Mouse (Mus musculus) heart, postnatal 10 days (tissue): ENCODE data around the gene Myo1d. TPM values are rescaled to one million over a fixed set of nuclear protein-coding genes. Genes with fewer than 3 reads are reported as not detected.

Experiments
- DNase-seq, 2 experiments: peaks; one replicate each; pipeline ENCODE4 v3.0.0; 2021
- intact Hi-C: fragments of 180-260 bp; cut with DNase I; formaldehyde crosslinking; loops from one replicate; pipeline ENCODE4 v1.15.1; 2025
- total RNA-seq, 2 experiments: library from RNA; stranded (reverse); gene quantifications; 2 replicates each; pipeline ENCODE4 v1.2.3; 2021

Myo1d gene
- total RNA-seq, 2 experiments from 2014 or later = 17.6 to 19.0 TPM

- intact Hi-C loops = no loop called here
- no peak for DNase-seq
Measured at GRCm38 (mm10) chr11:80743823-80744410, 35.9 kb downstream of the Myo1d start.

DNA sequence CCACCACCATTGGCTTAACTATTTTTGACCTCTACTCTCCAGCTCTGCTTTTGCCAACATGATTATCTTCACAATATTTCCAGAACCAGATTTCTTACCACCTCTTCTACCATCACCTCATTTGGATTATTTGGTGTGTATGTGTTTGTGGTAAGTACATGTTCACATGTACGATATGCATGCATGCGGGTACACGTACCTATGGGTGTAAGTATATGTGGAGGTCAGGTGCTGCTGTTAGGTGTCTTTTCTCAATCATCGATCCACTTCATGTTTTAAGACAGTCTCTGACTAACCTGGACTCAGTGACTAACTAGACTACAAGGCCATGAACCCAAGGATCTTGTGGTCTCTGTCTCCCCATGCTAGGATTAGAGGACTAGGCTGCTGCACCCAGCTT is 37.4 kb downstream of the Myo1d start:
- intact Hi-C loops = no loop called here
- DNase-seq = no peak

GRCm38 (mm10) chr11:80734771-80735170 is 45.1 kb downstream of the Myo1d start:
- DNase-seq = no peak
- intact Hi-C loops = no loop called here

DNA sequence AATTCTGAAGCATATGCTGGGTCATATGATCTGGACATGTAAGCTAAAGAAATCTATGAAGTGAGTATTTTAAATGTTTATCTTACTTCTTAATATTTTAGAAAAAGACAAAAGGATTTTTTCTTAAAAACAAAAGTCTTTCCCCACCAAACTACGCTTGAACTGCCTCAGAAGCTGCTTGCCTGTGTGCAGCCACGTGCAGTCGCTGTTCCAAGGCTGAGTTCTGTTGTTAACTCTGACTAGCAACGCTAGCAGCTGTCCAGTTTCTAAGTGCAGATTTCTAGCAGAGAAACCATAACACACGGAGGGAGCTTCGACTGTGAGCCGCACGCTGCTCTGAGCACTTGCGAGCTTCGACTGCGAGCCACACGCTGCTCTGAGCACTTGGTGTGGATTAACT is 55.1 kb downstream of the Myo1d start:
- DNase-seq = no peak
- intact Hi-C loops = no loop called here

- intact Hi-C loops = no loop called here
- DNase-seq = no peak
Measured at GRCm38 (mm10) chr11:80723406-80724047, 56.3 kb downstream of the Myo1d start.

DNA sequence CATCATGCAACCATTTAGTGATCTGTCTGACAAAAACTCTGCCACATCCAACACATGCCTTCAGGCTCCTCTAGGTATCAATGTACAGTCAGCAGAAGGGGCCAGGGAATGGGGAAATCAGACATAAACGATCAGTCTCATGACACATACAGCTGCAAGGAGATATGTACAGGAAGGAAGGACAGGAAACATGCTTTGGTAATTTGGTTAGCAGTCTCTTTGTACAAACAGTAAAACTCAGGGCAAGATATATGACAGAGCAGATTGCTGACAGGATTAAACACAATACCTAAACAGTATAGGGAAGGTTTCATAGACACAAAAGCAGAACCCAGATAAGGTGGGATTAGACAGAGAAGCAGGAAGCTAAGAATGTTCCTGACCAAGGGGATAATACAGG is 60.8 kb downstream of the Myo1d start:
- intact Hi-C loops = loop anchor here (5.0 kb wide), 1 partner anchor 58 kb away; no protein-coding TSS in a partner anchor
- DNase-seq = no peak

DNA sequence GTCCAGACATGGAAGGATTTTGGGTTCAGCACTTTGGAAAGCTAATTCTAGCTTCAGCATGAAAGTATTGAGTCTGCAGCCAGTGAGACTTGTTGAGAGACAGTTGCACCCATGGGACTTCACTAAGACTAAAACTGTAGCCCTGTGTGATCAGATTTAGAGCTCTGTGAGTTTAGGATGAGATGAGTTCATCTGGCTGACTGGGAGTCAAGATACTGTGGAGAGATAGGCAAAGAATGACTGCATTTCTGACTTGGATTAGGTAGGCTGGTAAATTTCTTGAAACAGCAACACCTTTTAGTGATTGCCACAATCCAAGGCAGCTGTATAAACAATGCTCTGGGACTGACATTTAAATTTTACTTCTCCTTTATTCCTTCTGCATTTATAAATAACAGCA is 61.8 kb downstream of the Myo1d start:
- intact Hi-C loops = loop anchor here (5.0 kb wide), 1 partner anchor 59 kb away; no protein-coding TSS in a partner anchor

GRCm38 (mm10) chr11:80715115-80715514 is 64.7 kb downstream of the Myo1d start:
- DNase-seq = peak; percentile 41 to 55
- intact Hi-C loops = loop anchor here (5.0 kb wide), 1 partner anchor 62 kb away; no protein-coding TSS in a partner anchor

More for the DNA sequence above, 61.8 kb downstream of the Myo1d start:
- DNase-seq = no peak

DNA sequence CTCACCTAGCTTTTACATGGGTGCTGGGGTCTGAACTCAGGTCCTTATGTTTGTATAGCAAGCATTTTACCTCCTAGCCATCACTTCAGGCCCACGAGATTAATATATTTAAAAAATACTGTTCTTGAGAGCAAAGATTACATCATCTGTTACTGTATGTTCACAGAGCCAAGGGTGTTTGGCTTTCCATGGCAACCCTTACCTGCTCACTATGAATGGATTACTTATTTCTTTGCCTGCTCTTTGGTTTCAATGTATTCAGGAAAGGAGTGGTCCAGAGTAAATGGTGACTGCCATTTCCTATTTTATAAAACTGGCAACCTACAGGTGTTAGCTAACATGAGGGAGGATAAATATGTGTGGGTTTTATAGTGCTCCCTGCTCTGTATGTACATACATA is 66.1 kb downstream of the Myo1d start:
- no peak for DNase-seq
- intact Hi-C loops = no loop called here

- intact Hi-C loops = no loop called here
- no peak for DNase-seq
Measured at GRCm38 (mm10) chr11:80712201-80712600, 67.6 kb downstream of the Myo1d start.

- DNase-seq = peak; percentile 57 to 67
- intact Hi-C loops = no loop called here
Measured at GRCm38 (mm10) chr11:80711336-80711735, 68.5 kb downstream of the Myo1d start.

DNA sequence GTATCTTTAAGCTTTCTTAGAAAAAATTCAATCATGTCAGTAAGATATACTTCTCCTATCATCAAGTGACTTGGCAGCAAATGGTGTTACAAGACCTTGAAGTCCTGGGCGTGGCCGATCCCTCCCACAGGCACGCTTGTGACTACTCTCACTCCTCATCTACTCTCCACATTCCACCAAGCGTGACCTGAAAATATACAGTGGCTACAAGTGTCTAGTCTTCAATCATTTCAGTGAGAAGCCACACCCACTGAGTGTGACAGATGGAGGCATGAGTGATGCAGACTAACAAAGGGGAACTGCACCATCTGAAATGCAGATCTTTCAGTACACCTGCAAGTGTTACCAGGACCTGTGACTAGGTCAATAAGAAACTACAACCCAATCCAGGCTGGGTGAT is 79.2 kb downstream of the Myo1d start:
- DNase-seq = no peak
- intact Hi-C loops = no loop called here

- intact Hi-C loops = no loop called here
Measured at GRCm38 (mm10) chr11:80698721-80699120, 81.1 kb downstream of the Myo1d start.

GRCm38 (mm10) chr11:80696350-80696749 is 83.5 kb downstream of the Myo1d start:
- peak; percentile 40 to 62 for DNase-seq
- intact Hi-C loops = loop anchor here (1.0 to 2.0 kb wide), 4 partner anchors 84 to 155 kb away; partner anchors contain the start of genes Myo1d and Tmem98

More at GRCm38 (mm10) chr11:80698721-80699120, 81.1 kb downstream of the Myo1d start:
- no peak for DNase-seq

DNA sequence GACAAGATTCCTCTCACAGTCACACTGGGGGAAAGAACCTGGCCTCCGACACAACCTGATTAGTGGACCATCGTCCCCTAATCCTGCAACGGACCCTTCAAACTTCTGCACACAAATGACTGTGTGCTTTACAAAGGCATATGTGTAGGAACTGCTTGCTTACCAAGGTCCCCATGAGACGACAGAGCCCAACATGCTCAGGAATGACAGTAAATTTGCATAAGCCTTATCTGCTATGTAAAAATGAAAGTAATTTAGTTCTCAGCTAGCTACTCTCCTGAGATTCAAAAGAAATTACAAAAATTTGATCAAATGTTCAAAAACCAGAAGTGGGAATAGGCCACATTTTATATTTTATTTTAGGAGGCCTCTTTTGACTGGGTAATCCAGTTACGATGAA is 95.2 kb downstream of the Myo1d start:
- intact Hi-C loops = no loop called here
- no peak for DNase-seq

DNA sequence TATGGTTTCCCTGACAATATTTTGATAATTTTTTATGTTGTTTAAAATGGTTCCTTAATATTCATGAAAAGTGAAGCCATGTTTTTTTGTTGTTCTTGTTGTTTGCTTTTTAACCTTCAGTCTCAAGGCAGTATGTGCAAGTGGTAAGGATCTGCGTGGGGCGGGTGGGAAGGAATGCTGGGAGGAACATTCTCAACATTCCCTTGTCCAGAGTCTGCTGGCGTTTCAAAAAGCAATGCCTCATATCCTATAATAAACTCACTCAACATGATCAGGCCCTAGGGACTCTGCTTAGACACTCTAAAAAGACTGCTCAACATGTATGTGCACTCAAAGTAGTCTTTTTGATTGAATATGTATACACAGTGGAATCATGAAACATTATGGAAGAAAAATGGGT is 97.1 kb downstream of the Myo1d start:
- intact Hi-C loops = no loop called here
- DNase-seq = peak in 1 of 2 experiments; percentile 25

GRCm38 (mm10) chr11:80673013-80673412 is 106.8 kb downstream of the Myo1d start:
- no peak for DNase-seq
- intact Hi-C loops = loop anchor here (5.0 kb wide), 1 partner anchor 211 kb away; no protein-coding TSS in a partner anchor

- intact Hi-C loops = loop anchor here (1.0 to 5.0 kb wide), 2 partner anchors 208 to 242 kb away; partner anchors contain the start of gene Psmd11
- peak; percentile 54 to 69 for DNase-seq
Measured at GRCm38 (mm10) chr11:80670391-80670790, 109.4 kb downstream of the Myo1d start.

DNA sequence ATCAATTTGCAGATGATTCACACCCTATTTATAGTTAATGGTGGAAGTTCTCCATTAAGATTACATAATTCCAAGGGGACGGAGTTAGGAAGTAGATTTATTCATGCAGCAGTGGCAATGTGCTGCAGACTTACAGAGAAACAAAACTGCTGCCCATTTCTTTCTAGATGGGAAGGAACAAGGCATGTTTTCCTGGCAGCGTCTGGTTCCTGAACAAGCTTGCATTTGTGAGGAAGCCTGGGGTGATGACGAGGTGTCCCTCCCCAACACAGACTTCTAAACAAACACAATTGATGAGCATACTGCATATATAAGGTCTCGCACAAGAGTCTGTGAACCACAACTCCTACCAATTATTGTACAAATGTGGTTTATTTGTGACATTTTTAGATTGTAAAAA is 109.9 kb downstream of the Myo1d start:
- intact Hi-C loops = loop anchor here (1.0 to 5.0 kb wide), 2 partner anchors 208 to 242 kb away; partner anchors contain the start of gene Psmd11
- DNase-seq = no peak

DNA sequence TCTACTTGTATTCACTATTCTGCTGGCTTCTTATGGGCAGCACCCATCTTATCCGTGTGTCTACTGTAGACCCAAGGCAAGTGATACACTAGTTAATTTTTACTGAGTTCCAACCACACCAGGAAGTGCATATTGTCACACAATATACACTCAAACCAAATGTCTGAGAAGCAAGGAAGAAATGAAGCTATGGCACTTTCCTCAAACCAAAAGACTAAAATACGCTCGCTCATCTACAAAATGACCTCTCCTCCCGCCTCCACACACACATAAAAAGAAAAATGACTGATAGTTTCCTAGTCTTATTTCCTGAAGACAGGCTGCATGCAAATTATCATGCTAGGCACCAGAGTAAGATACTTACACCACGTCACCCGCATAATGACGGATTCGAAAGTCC is 113.6 kb downstream of the Myo1d start:
- DNase-seq = no peak
- intact Hi-C loops = no loop called here

- intact Hi-C loops = no loop called here
- DNase-seq = no peak
Measured at GRCm38 (mm10) chr11:80664261-80664660, 115.6 kb downstream of the Myo1d start.

DNA sequence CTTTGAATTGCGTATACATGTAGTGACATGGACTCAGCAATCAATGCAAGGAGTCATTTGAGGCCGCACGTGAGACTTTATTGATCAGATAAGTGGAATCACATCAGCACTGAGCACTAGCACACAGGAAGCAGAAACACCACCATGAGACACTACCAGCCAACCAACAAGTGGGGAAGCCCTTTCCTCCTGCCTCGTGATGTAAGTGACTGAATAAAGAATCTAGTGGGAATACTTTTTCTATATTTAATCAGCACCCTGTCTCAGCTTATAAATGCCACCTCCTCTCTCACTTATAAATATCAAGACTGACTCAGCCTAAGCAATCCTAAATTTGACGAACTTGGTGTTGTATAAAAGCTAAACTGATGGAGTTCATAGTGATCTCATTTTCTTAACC is 134.7 kb downstream of the Myo1d start:
- DNase-seq = no peak
- intact Hi-C loops = no loop called here
